Mouse (Mus musculus) telencephalon, adult 2 months (tissue): Measurements from ENCODE around the gene Eif2a.
"Not testable (repeated sequence)": the region's sequence is repeated elsewhere in the genome, so short reads cannot be mapped to it uniquely, and the experiment has no call there.

Experiments used
- DNase-seq: peaks from one replicate; pipeline ENCODE4 v3.0.0-alpha.2; 2011; ENCODE audit warnings: low read depth, low spot score

Gene Eif2a

DNA sequence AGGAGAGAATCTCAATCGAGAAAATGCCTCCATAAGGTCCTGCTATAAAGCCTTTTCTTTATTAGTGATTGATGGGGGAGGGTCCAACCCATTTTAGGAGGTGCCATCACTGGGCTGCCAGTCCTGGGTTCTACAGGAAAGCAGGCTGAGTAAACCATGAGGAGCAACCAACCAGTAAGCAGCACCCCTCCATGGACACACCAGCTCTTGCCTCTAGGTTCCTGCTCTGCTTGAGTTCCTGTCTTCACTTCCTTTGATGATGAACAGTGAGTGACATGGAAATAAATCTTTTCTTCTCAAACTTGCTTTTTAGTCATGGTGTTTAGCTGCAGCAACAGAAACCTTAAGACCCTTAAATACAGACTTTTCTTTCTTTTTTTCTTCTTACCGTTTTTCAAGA lies 4.3 kb upstream of the Eif2a start:
- DNase-seq = no peak

DNA sequence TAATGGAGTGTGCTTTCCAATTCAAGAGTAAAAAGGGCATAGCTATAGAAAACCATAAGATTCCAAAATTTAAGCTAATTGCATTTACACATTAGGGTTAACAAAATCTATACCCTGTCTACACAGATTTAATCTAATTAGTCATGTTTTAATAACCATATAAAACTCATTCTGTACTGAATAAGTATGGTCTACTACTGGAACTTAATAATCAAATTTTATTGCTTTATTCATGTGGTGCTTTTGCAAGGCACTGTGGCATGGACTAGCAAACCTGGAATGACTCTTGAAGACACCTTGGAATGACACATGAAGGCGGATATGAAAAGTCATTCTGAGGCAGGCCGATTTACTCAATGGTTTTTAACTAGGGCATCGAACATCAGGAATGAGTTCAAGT lies 2.2 kb upstream of the Eif2a start:
- DNase-seq = no peak

DNA sequence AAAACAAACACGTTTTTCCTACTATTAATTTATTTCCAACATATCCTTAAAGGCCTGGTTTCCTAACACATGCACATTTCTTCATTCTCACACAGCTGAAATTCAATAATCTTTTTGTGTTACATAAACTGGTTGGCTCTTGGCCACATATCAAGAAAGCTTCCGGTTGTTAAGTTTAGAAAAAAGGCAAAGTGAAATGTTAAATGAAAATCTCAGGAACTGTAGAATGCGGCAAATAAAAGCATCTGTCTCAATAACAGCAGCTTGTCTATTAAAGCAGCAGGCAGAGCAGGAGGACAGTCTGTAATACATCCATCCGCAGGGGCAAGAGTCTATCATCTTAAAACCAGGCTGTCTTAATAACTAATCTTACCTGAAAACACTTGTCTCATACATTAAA lies 1.4 kb upstream of the Eif2a start:
- no peak for DNase-seq

DNA sequence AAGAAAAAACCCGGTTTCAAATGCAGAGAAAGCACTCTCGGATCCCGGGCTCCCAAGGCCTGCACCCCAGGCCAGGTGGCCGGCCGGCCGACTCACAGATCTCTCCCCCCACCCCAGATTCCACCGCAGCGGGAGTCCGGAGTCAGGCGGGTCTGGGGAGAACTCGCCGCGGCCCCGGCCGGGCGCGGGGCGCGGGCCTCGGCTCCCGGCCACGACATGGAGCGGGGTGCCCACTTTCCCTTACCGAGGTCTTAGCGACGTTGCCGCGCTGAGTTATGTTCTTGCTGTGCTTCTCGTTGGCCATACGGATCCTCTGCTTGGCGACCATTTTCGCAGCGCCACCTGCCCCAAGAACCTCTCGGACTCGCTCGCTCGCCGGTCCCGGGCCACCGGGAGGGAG lies 455 bp upstream of the Eif2a start:
- DNase-seq = no peak

DNA sequence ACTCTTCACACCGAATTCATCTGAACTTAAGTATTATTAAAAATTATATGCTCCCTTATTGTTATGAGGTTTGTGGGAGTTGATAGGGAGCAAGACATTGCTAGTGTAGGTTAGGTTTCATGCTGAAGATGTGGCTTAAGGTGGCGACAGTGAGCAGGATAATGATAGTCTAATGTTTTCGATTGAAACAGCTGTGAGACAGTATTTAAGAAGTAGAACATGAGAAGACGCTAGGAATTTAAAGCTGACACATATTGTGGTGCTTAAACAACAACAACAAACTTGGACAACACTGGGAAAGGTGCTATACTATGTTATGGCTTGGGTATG lies 752 bp downstream of the Eif2a start:
- DNase-seq = no peak

DNA sequence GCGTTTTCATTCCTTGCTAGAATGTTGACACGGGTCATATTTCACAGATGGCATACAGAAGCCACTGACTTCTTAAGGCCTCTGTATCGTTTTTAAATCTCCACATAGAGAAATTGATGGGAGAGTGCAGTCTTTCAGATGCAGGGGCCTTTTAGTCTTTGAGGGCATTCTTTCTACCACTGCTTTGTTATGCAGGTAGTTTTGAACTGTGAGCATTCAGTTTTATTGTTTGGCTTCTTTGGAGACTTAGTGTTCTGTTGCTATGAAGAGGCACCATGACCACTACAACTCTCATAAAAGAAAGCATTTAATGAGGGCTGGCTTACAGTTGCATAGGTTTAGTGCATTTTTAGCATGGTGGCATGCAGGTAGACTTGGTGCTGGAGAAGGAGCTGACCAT lies 11.0 kb downstream of the Eif2a start:
- no peak for DNase-seq

DNA sequence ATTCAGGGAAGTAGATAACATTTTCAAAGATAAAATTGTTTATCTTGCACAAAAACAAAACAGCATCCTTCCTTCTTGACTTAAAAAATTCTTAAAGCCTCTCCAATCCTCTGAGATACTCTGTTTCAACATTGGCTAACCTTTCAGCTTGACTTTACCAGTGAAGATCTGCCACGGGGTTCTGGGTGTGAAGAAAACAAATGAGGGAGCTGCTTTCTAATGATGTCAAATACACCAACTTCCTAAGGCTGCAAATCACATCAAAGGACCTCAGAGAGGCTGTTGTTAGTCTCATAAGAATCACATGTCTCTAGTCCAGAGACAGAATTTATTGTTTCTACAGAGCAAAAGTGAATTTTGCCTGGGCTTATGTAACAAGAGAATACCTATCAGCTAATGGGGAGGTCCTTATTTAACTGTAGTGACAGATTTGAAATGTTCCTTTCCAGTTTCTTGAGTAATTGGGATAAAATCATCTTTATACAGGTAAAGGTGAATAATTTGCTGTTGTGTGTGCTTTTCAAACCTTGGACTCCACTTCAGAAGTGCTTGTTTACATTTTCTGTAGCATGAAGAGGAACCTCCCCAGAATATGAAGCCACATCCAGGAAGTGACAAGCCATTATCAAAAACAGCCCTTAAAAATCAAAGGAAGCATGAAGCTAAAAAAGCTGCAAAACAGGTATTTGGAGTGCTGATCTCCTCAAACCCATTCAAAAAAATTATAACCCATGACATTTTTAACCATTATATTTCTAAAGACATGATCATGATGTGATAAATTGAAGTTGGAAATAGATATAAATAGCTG lies 26.6 kb downstream of the Eif2a start:
- DNase-seq = no peak

DNA sequence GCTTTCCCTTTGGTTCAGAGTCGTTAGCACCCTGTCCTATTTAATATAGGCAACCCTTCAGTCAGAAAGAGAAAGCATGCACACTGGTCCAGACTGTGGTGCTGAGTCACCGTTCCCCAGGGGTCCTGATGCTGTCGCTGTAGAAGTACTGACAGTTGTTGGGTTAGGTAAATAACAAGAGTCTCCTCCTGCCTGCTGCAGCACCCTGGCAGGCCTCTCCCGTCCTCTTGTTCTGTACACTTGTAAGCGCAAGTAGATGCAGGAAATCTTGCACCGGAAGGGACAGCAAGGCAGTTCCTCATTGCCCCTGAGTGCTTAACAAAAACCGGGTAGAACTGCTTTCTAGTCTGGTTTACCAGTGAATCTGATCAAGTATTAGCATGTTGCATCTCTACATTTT lies 31.0 kb downstream of the Eif2a start:
- DNase-seq = no peak

DNA sequence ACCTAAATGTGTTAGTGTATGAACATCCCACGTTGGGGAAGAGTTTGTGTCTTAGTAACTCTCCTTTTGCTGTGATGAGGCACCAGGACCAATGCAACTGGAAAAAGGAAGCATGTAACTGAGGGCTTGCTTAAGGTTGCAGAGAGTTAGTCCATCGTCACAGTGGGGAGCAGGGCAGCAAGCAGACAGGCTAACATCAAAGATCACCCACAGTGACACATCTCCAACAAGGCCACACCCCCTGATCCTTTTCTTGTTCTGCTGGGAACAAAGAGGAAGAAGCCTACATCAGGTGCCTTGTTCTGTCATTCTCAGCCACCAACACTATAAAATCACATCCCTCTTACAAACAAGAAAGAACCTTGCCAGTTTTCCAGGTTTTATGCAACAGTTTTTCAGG lies 34.3 kb downstream of the Eif2a start:
- no peak for DNase-seq

DNA sequence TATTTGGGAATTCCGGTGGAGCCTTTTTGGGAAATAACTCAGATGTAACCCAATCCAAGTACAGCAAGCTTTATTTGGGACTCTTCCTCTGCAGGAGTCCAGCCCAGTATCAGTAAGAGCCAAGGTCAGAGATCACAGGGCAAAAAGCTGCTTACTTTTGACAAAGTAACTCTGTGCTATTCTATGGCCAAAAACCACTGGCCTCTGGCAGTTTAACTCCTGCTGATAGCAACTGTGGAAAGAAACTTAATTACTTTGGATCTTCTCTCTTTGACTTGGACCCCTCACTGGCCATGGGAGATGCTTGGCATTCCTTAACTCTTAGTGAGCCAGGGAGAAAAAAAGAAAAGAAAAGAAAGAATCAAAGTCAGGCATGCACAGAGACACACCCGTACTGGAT lies 35.8 kb downstream of the Eif2a start:
- no peak for DNase-seq

DNA sequence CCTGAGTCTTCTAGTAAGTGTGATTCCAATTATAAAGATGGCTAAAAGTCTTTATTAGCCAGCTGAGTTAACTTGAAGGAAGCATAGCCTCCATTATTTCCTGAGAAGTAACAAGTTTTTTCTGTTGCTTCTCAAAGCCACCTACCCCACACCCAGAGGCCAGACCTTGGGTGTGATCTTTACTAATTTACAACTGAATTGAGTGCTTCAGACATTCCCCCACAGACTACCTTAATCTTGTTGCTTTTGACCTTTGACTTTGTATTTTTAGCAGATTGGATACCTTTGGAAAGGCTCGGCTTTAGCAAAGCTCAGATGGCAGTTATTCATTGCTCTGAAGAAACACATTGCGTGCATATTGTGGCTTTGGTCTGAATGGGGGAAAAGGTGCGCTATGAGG lies 45.2 kb downstream of the Eif2a start:
- DNase-seq = no peak

DNA sequence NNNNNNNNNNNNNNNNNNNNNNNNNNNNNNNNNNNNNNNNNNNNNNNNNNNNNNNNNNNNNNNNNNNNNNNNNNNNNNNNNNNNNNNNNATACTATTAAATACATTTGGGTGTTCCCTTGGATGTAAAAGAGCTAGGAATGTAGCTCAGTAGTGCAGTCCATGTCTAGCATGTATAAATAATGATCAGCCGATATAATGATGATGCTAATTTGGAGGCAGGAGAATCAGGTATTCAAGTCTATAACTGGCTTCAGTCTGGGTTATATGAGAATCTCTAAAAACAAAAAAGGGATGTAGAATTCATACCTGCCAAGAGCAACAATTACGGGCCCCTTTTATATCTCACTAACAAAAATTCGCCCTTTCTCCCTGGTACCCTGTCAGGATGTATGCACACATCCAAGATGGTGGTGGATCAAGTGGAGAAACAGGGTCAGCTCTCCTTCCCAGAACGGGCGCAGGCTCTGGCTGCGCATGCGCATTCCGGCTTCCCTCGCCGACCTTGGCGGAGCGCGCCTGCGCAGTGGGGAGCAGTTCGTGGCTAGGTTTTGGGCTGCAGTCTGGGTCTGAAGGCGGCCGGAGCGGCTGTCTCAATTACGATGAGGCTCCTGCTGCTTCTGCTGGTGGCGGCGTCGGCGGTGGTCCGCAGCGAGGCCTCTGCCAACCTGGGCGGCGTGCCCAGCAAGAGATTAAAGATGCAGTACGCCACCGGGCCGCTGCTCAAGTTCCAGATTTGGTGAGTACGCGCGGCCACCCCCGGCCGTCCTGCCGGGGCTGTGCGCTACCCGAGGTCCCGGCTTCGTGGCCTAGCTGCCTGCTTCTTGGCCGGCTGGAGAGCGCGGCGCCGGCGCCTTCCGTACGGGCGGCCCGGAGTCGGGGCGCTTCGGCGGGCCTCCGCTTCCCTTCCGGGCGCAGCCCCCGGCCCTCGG lies 50.8 kb downstream of the Eif2a start, which contains the start of gene Selenot:
Gene Selenot (plus strand): TSS at position 500 of the 930 bp plus-strand sequence.
- DNase-seq = peak; percentile 88

DNA sequence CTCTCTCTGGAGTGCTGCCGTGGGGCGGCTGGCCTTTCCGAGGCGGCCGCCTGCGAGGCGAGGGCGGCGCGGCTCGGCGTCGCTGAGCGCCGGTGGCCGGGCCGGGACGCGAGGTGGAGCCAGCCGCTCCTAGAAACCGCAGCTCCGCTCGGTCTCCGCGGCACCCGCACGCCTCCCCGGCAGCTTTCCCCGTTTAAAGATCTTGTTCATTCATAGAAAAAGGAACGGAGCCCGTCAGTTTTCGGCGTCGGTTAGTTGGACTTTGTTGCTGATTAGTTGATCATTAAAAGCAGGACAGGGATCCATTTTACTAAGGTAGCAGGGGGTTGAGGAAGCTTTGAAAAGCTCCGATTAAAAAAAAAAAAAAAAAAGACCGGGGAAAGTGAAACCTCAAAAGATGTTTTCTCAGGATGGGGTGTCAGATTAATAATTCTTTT lies 51.5 kb downstream of the Eif2a start:
- no peak for DNase-seq

DNA sequence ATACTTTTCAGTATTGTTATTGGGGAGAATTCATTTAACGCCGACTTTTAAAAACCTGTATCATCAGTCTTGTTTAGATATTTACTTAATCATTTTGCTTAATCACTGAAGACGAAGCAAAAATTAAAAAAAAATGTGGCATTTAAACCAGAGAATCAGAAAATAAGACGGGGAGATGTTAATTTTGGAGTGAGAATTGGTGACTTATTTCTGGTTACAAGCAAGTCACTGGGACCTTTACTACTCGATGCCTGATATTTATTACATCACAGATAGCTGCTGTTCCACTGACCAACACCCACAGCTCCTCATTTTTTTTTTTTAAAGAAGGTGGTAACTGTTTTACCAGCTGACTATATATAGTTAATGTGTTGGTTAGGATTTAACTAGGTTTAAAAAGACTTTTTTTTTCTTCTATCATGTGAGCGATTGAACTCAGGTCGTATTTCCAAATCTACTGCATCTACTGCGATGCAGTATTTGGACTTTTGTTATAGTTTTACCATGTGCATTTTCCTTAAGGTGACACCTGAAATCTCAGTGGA lies 52.0 kb downstream of the Eif2a start:
- DNase-seq = no peak

DNA sequence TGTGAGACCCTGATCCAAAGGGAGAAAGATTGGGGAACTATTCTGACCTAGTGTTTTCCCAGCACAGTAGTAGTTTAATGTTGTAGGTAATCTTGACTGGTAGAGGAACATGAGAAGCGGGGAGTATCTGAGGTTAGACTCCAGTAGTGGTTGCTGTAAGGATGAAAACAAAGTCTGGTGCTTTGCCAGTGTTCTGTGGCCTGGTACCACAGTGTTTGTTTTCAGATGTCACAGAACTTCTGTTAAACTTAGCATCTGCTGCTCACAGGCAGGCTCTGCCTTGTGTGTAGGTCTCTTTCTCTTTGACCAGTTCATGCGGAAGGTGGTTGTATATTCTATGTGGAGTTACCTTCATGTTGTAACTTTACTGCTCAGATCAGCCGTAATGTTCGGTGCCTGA lies 55.9 kb downstream of the Eif2a start:
- DNase-seq = no peak

DNA sequence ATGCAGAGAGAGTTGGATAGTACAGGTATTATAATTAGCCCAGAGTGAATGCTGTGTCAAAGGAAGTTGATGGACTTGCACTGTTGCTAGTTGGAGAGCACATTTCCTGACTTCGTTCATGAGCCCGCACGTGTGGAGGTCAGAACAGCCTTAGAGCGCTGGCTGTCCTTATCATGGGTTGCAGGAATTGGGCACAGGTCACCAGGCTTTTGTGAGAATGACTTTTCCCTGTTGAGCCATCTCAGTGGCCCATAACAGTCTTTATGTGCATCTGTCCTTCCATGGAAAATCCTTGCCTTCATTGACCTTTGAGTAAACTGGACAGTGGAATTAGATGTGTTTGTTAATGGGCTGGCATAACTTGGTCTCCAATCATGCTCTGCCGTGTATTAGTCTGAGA lies 56.7 kb downstream of the Eif2a start:
- DNase-seq = no peak

DNA sequence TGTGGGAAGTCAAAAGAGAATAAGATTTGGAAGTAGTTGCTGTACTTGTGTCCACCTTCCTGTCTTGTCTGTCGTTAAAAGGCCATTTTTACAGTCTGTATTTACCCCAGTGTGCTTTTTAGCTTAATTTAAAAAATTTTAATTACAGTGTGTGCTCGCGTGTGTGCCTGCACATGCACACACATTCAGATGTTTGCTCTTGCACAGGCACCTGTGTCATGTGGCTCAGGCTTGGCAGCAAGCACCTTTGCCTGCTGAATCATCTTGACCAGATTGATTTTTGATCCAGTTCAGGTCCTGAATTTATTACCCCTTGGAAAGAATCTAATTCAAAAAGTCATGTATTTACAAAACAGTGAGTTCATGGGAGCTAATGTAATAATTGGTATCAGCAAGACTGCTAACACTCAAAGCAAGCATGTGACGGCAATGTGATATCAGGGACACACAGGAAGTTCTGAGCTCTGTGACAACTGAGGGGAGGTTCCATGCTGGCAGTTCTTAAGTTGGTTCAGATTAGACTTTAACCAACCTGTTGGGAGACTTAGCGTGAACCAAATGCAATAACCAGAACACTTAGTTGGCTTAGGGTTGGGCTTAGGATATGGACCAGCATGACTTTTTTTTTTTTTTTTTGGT lies 57.3 kb downstream of the Eif2a start:
- no peak for DNase-seq

DNA sequence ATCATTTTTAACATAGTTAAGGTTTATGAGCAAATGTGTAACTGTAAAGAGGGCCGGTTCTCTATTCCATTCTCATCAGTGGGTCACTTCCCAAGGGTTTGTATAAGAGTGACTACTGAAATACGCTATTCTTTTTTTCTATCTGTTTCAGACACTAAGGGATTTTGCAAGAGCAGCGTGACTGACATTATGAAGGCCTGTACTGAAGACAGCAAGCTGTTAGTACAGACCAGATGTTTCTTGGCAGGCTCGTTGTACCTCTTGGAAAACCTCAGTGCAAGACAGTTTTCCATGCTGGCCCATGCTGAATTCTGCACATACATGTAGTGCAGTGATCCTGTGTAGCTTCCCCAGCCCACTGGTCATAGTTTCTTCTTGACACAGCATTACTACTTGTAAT lies 64.9 kb downstream of the Eif2a start:
- DNase-seq = not testable (repeated sequence)

DNA sequence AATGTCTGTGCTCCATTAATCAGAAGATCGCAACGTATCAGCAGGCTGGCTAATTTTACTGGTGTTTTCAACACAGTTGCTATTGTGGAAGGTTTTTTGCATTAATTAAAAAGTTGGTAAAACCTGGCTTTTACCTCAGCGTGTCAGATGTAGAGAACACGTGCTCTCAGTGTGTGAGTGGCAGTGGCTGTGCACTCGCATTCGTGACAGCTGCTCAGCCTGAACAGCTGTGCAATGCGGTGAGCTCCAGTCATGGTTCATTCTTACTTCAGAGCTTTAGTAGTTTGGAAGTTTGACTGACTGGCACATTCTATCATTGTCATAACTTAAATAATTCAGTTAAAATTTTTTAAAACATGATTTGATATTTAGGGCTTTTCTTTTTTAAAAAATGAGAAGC lies 67.0 kb downstream of the Eif2a start:
- DNase-seq = not testable (repeated sequence)

DNA sequence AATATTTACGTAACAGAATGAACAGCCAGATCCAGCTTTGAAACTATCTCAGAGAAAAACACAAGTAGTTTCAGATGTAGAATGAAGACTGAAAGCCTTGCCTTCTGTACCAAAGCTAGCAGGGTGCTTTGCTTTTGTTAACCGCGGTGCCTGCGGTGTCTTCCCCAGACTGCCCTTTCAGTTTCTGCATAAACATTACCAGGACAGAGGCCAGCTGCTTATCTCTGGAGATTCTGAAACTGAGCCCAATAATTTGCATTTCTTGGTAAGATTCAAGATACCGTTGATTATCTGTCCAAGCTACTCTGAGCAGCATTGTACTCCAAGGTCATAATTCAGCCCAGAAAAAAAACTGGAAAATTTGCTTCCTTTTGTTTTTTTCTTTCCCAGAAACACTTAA lies 68.0 kb downstream of the Eif2a start:
- DNase-seq = no peak
